In genomic region chr2:19037907-19038570, GRCm38 (mm10) we compare ENCODE assay signal across 11 mouse cellular contexts. TPM values are rescaled to one million over a fixed set of nuclear protein-coding genes. Genes with fewer than 3 reads are reported as not detected.
A peak's percentile ranks its signal among the peaks of the same experiment; 100 is the strongest.
DNase-seq lines count a peak whose midpoint lies in the region; ATAC-seq and TF ChIP-seq lines count a peak whose summit lies in the region.
"Had no signal": no experiment of that assay in that cellular context is flagged by ENCODE, and none has a peak within 500 bp of the region (broad histone marks: within the 10 kb centered on the region; RNA-seq: fewer than 3 reads in every experiment).

No protein-coding gene starts in this region.

- H3K4me1 ChIP-seq in lung, embryonic 15.5 days: 0 out of 2 replicates have a peak, but pooled peaks cover 3% of the 10 kb centered on the region
- peaks cover 2% of the 10 kb centered on the region; the same call in 1 of the 2 replicates for H3K4me1 ChIP-seq in heart, adult 2 months (ENCODE audit: control insufficient read depth, insufficient read depth, low read length)
- 0 out of 2 replicates have a peak, but pooled peaks cover 2% of the 10 kb centered on the region for H3K4me1 ChIP-seq in stomach, embryonic 15.5 days
- H3K4me1 ChIP-seq: limb, embryonic 15.5 days had no signal

- H3K27ac ChIP-seq in lung, embryonic 15.5 days: peak overlapping the region; percentile 51
- H3K27ac ChIP-seq in heart, adult 2 months: peak overlapping the region; percentile 29
- H3K27ac ChIP-seq in stomach, embryonic 15.5 days: peak overlapping the region; percentile 78
- H3K27ac ChIP-seq: limb, embryonic 15.5 days had no signal

- no peak overlapping the region for H3K9ac ChIP-seq in lung, embryonic 15.5 days
- no peak overlapping the region for H3K9ac ChIP-seq in heart, adult 2 months (ENCODE audit: low read depth, low read length)
- H3K9ac ChIP-seq in stomach, embryonic 15.5 days: no peak overlapping the region
- H3K9ac ChIP-seq: limb, embryonic 15.5 days had no signal

- ATAC-seq in lung, embryonic 15.5 days (ENCODE audit: borderline replicate concordance, extremely low read depth, low FRiP score, low TSS enrichment): no peak
- ATAC-seq in stomach, embryonic 15.5 days (ENCODE audit: insufficient read depth, low FRiP score, low read depth): no peak

- H3K4me2 ChIP-seq in lung, embryonic 15.5 days: no peak overlapping the region
- H3K4me2 ChIP-seq in stomach, embryonic 15.5 days: no peak overlapping the region
- H3K4me2 ChIP-seq: limb, embryonic 15.5 days had no signal

- H3K36me3 ChIP-seq in lung, embryonic 15.5 days: no peaks in the 10 kb centered on the region
- H3K36me3 ChIP-seq in heart, adult 2 months (ENCODE audit: control insufficient read depth, insufficient read depth, low read length): no peaks in the 10 kb centered on the region
- H3K36me3 ChIP-seq in stomach, embryonic 15.5 days: no peaks in the 10 kb centered on the region
- H3K36me3 ChIP-seq: limb, embryonic 15.5 days had no signal

- no peaks in the 10 kb centered on the region for H3K9me3 ChIP-seq in lung, embryonic 15.5 days
- H3K9me3 ChIP-seq in stomach, embryonic 15.5 days: no peaks in the 10 kb centered on the region
- H3K9me3 ChIP-seq: limb, embryonic 15.5 days had no signal

- no peak for TF ChIP-seq CTCF in heart, adult 2 months (IDR thresholded peaks at IDR 0.05)

- TF ChIP-seq EP300 in heart, adult 2 months (IDR thresholded peaks at IDR 0.05; ENCODE audit: insufficient read depth, low read depth, low read length): no peak

- intact Hi-C loops in heart, adult 2 months (cut with DNase I): no loop called here

- H3K27me3 ChIP-seq in lung, embryonic 15.5 days: no peaks in the 10 kb centered on the region
- H3K27me3 ChIP-seq in heart, adult 2 months (ENCODE audit: control insufficient read depth, insufficient read depth, low read length): no peaks in the 10 kb centered on the region
- no peaks in the 10 kb centered on the region for H3K27me3 ChIP-seq in stomach, embryonic 15.5 days (replicated peaks)
- H3K27me3 ChIP-seq: limb, embryonic 15.5 days had no signal

- DNase-seq in lung, postnatal 14 days: no peak
- DNase-seq in heart, adult 2 months: peak; percentile 24 to 34
- DNase-seq in kidney, postnatal 10 days: peak; percentile 14
- no peak for DNase-seq in frontal cortex, postnatal 14 days (ENCODE audit: low spot score in 2 of 2)
- no peak for DNase-seq in spleen, postnatal 4 days (ENCODE audit: low spot score in 2 of 2)
- DNase-seq: adrenal gland, adult 8-10 months; right cerebral cortex, postnatal 14 days had no signal

- WGBS in lung, embryonic 15.5 days: 38% methylated on average over 4 of the region's 4 CpGs
- 53% methylated on average over 4 of the region's 4 CpGs for WGBS in heart, adult 2 months
- WGBS in stomach, embryonic 15.5 days: 46% methylated on average over 4 of the region's 4 CpGs

- no peak for TF ChIP-seq POLR2A in heart, adult 2 months (IDR thresholded peaks at IDR 0.05; ENCODE audit: insufficient read depth, low read depth, low read length)

- H3K4me3 ChIP-seq in lung, embryonic 15.5 days: no peak overlapping the region
- H3K4me3 ChIP-seq in heart, adult 2 months: no peak overlapping the region
- H3K4me3 ChIP-seq in stomach, embryonic 15.5 days (replicated peaks): no peak overlapping the region
- H3K4me3 ChIP-seq: erythroblast, embryonic 14.5 days; limb, embryonic 15.5 days had no signal

- no peaks in the 10 kb centered on the region for H3K79me2 ChIP-seq in heart, adult 2 months (replicated peaks; ENCODE audit: control insufficient read depth, insufficient read depth, low read length)

RNA-seq across cellular contexts. Expression of gene 4930426L09Rik, which starts 39.9 kb away (rescaled TPM):
- polyA plus RNA-seq in lung, embryonic 15.5 days (2015; fragmentation: Nextera tagmentation; extraction: Ambion mirVana): 0.14 and 0.26 TPM in 2 replicates
- total RNA-seq in heart, adult 2 months (2021): not detected
- 0.18 and 0.32 TPM in 2 replicates for polyA plus RNA-seq in heart, adult 2 months (2012; rRNA removed)
- polyA plus RNA-seq in stomach, embryonic 15.5 days (2015; fragmentation: Nextera tagmentation; extraction: Ambion mirVana): 0.23 and 0.61 TPM in 2 replicates
- polyA plus RNA-seq: erythroblast, embryonic 14.5 days had no signal

RNA-seq across cellular contexts. Expression of gene Pip4k2a, which starts 40.1 kb away (rescaled TPM):
- polyA plus RNA-seq in lung, embryonic 15.5 days (2015; fragmentation: Nextera tagmentation; extraction: Ambion mirVana): 8.1 and 9.0 TPM in 2 replicates
- total RNA-seq in heart, adult 2 months (2021): 1 to 10 TPM; 6.5 to 7.6 TPM
- polyA plus RNA-seq in heart, adult 2 months (2012; rRNA removed): 4.3 and 6.3 TPM in 2 replicates
- 11.8 and 12.4 TPM in 2 replicates for polyA plus RNA-seq in stomach, embryonic 15.5 days (2015; fragmentation: Nextera tagmentation; extraction: Ambion mirVana)

Comparison
In these comparisons a context has a peak if more than half of its experiments do, and no peak if none do; other contexts are left out.
1. DNase-seq: peak in heart, adult 2 months (2 of 2) and kidney, postnatal 10 days (single experiment); none in lung, postnatal 14 days (single experiment), frontal cortex, postnatal 14 days (0 of 2) and spleen, postnatal 4 days (0 of 2).
2. Peak in every context shown above with its lines, with median percentiles within 50 percentile points of each other: H3K27ac ChIP-seq.